In the genomic region with DNA sequence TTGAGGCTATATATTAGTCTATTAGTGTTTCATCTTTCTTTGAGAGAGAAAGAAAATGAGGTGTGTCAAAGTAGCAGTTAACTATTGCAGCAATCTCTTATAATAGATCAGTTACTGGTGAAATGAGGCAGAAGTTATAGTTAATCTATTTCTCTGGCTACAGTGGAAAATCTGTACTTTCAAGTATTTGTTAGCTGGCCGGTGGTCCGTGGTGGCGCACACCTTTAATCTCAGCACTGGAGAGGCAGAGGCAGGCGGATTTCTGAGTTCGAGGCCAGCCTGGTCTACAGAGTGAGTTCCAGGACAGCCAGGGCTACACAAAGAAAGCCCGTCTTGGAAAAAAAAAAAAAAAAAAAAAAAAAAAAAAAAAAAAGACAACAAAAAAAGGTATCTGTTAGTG, we compare ENCODE assay signal across 17 mouse cellular contexts. TPM values are rescaled to one million over a fixed set of nuclear protein-coding genes. Genes with fewer than 3 reads are reported as not detected.
DNase-seq lines count a peak whose midpoint lies in the region; ATAC-seq and TF ChIP-seq lines count a peak whose summit lies in the region.
"Had no signal": no experiment of that assay in that cellular context is flagged by ENCODE, and none has a peak within 500 bp of the region (broad histone marks: within the 10 kb centered on the region; RNA-seq: fewer than 3 reads in every experiment).

No protein-coding gene starts in this region.

- H3K79me2 ChIP-seq in heart, adult 2 months (replicated peaks; ENCODE audit: control insufficient read depth, insufficient read depth, low read length): no peaks in the 10 kb centered on the region

- no peak overlapping the region for H3K9ac ChIP-seq in heart, adult 2 months (ENCODE audit: low read depth, low read length)
- no peak overlapping the region for H3K9ac ChIP-seq in forebrain, embryonic 14.5 days (ENCODE audit: low read length)
- no peak overlapping the region for H3K9ac ChIP-seq in hindbrain, embryonic 15.5 days
- H3K9ac ChIP-seq: limb, embryonic 15.5 days had no signal

- peaks cover 4% of the 10 kb centered on the region for H3K4me1 ChIP-seq in heart, adult 2 months (ENCODE audit: control insufficient read depth, insufficient read depth, low read length)
- H3K4me1 ChIP-seq in forebrain, embryonic 14.5 days (ENCODE audit: control insufficient read depth, insufficient read depth, low read length): peaks cover 41% of the 10 kb centered on the region
- H3K4me1 ChIP-seq in hindbrain, embryonic 15.5 days (replicated peaks): peaks cover 53% of the 10 kb centered on the region

- no peak for TF ChIP-seq CTCF in heart, adult 2 months (IDR thresholded peaks at IDR 0.05)
- no peak for TF ChIP-seq CTCF in brain, embryonic 14.5 days (IDR thresholded peaks at IDR 0.05; ENCODE audit: borderline replicate concordance, extremely low read depth, insufficient read depth, insufficient read length)

- peak overlapping the region; percentile 59; the same call in 1 of the 2 replicates for H3K4me2 ChIP-seq in forebrain, embryonic 14.5 days (ENCODE audit: low read length)
- H3K4me2 ChIP-seq in hindbrain, embryonic 15.5 days: peak overlapping the region; percentile 45; the same call in 1 of the 2 replicates
- H3K4me2 ChIP-seq: limb, embryonic 15.5 days had no signal

- no peaks in the 10 kb centered on the region for H3K9me3 ChIP-seq in forebrain, embryonic 14.5 days (replicated peaks; ENCODE audit: control insufficient read depth, low read length)
- no peaks in the 10 kb centered on the region for H3K9me3 ChIP-seq in hindbrain, embryonic 15.5 days
- H3K9me3 ChIP-seq: G1E; limb, embryonic 15.5 days had no signal

- DNase-seq in heart, adult 2 months: no peak
- DNase-seq in heart, postnatal 4 days: no peak
- DNase-seq in brain, embryonic 14.5 days (ENCODE audit: low read depth): peak; percentile 37
- no peak for DNase-seq in forebrain, embryonic 14.5 days (ENCODE audit: low spot score)
- DNase-seq in gastrocnemius, adult 8-10 months (ENCODE audit: low spot score in 2 of 2): no peak
- no peak for DNase-seq in urinary bladder, adult 18-20 months (ENCODE audit: low spot score in 2 of 2)
- DNase-seq in right cerebral cortex, adult 2 months (ENCODE audit: low spot score in 2 of 2): no peak
- DNase-seq: adrenal gland, postnatal 14 days; cerebellum, adult 18-20 months; cerebellum, postnatal 36 days; gastrocnemius, postnatal 10 days; kidney, adult 11 months; layer of hippocampus, postnatal 36 days had no signal

- ATAC-seq in forebrain, embryonic 14.5 days: no peak
- no peak for ATAC-seq in hindbrain, embryonic 15.5 days (ENCODE audit: low FRiP score, low read depth)

- WGBS in heart, adult 2 months: 80% methylated on average over 6 of the region's 6 CpGs
- WGBS in forebrain, embryonic 14.5 days: 31% methylated on average over 6 of the region's 6 CpGs
- whole genome bisulfite sequencing in hindbrain, embryonic 15.5 days: 62% methylated on average over 6 of the region's 6 CpGs

- TF ChIP-seq POLR2A in heart, adult 2 months (IDR thresholded peaks at IDR 0.05; ENCODE audit: insufficient read depth, low read depth, low read length): no peak
- no peak for TF ChIP-seq POLR2A in brain, embryonic 14.5 days (IDR thresholded peaks at IDR 0.05; ENCODE audit: borderline replicate concordance, extremely low read depth, insufficient read depth, insufficient read length, poor library complexity, severe bottlenecking)

- H3K27ac ChIP-seq in heart, adult 2 months: peak overlapping the region; percentile 1; the same call in 1 of the 2 replicates
- peak overlapping the region; percentile 93 for H3K27ac ChIP-seq in forebrain, embryonic 14.5 days (ENCODE audit: low read depth, low read length)
- peak overlapping the region; percentile 73; the same call in 1 of the 2 replicates for H3K27ac ChIP-seq in hindbrain, embryonic 15.5 days (replicated peaks)
- H3K27ac ChIP-seq: kidney, postnatal 0 days; limb, embryonic 15.5 days had no signal

- peaks cover 5% of the 10 kb centered on the region for H3K36me3 ChIP-seq in heart, adult 2 months (ENCODE audit: control insufficient read depth, insufficient read depth, low read length)
- no peaks in the 10 kb centered on the region for H3K36me3 ChIP-seq in forebrain, embryonic 14.5 days (ENCODE audit: control insufficient read depth, insufficient read depth, low read length)
- H3K36me3 ChIP-seq in hindbrain, embryonic 15.5 days: no peaks in the 10 kb centered on the region
- H3K36me3 ChIP-seq: limb, embryonic 15.5 days had no signal

- no peaks in the 10 kb centered on the region for H3K27me3 ChIP-seq in heart, adult 2 months (ENCODE audit: control insufficient read depth, insufficient read depth, low read length)
- no peaks in the 10 kb centered on the region for H3K27me3 ChIP-seq in forebrain, embryonic 14.5 days (replicated peaks; ENCODE audit: control insufficient read depth, insufficient read depth, low read length)
- no peaks in the 10 kb centered on the region for H3K27me3 ChIP-seq in hindbrain, embryonic 15.5 days
- H3K27me3 ChIP-seq: limb, embryonic 15.5 days had no signal

- no peak for TF ChIP-seq EP300 in heart, adult 2 months (IDR thresholded peaks at IDR 0.05; ENCODE audit: insufficient read depth, low read depth, low read length)

- intact Hi-C loops in heart, adult 2 months (cut with DNase I): no loop called here

- H3K4me3 ChIP-seq in heart, adult 2 months: no peak overlapping the region
- no peak overlapping the region for H3K4me3 ChIP-seq in forebrain, embryonic 14.5 days (ENCODE audit: low read depth, low read length)
- no peak overlapping the region for H3K4me3 ChIP-seq in hindbrain, embryonic 15.5 days
- H3K4me3 ChIP-seq: limb, embryonic 15.5 days had no signal

RNA-seq across cellular contexts. Expression of gene Zc3h12c, which starts 18.6 kb away (rescaled TPM):
- total RNA-seq in heart, adult 2 months (2021): 10 to 100 TPM in 1 of 2 experiments, 1 to 10 TPM in 1; 8.2 to 10.1 TPM
- polyA plus RNA-seq in heart, adult 2 months (2012; rRNA removed): 2.0 and 3.2 TPM in 2 replicates
- total RNA-seq in heart, postnatal 4 days (2021): 10 to 100 TPM; 13.0 to 13.3 TPM
- polyA plus RNA-seq in brain, embryonic 14.5 days (2012; rRNA removed): 8.5 and 10.1 TPM in 2 replicates
- polyA plus RNA-seq in forebrain, embryonic 14.5 days (2014; fragmentation: Nextera tagmentation; extraction: Ambion mirVana): 9.9 and 10.5 TPM in 2 replicates
- 4.5 and 6.3 TPM in 2 replicates for polyA plus RNA-seq in hindbrain, embryonic 15.5 days (2015; fragmentation: Nextera tagmentation; extraction: Ambion mirVana)
- total RNA-seq in gastrocnemius, adult 8-10 months (2022): 10 to 100 TPM in 3 of 4 experiments, 1 to 10 TPM in 1; 9.3 to 14.0 (median 10.5) TPM

Comparison
In these comparisons a context has a peak if more than half of its experiments do, and no peak if none do; other contexts are left out.
1. H3K27ac ChIP-seq: peak in every context shown above with its lines; median percentile 93 in forebrain, embryonic 14.5 days; 73 in hindbrain, embryonic 15.5 days; 1 in heart, adult 2 months.